Mouse (Mus musculus) liver, embryonic 16.5 days (tissue): ENCODE measurements around the gene Cavin1. TPM values are rescaled to one million over a fixed set of nuclear protein-coding genes. Genes with fewer than 3 reads are reported as not detected.

Experiments used
- ATAC-seq: fragments of 200-750 bp; cut with Nextera tagmentation; 2 replicates; pipeline ENCODE4 v1.8.0; 2017; ENCODE audit warnings: low read depth, mild to moderate bottlenecking, moderate number of reproducible peaks, moderate library complexity
- H3K27ac ChIP-seq: fragments of 300-500 bp; sonication (generic); 2 replicates; pipeline ENCODE4 v1.5.1; 2014; ENCODE audit warnings: mild to moderate bottlenecking, low read length
- H3K27me3 ChIP-seq: fragments of 300-500 bp; sonication (generic); 2 replicates; pipeline ENCODE4 v1.6.1; 2014; ENCODE audit warnings: low read depth, low read length, mixed read lengths; ENCODE audit not compliant: control insufficient read depth, insufficient read depth
- H3K36me3 ChIP-seq: fragments of 300-500 bp; sonication (generic); 2 replicates; pipeline ENCODE4 v1.6.1; 2014; ENCODE audit warnings: mild to moderate bottlenecking; ENCODE audit not compliant: control insufficient read depth, insufficient read depth
- H3K4me1 ChIP-seq: fragments of 300-500 bp; sonication (generic); 2 replicates; pipeline ENCODE4 v1.6.1; 2014; ENCODE audit warnings: low read depth, low read length, mixed read lengths; ENCODE audit not compliant: control insufficient read depth
- H3K4me2 ChIP-seq: fragments of 300-500 bp; sonication (generic); 2 replicates; pipeline ENCODE4 v1.6.1; 2014; ENCODE audit warnings: low read depth, low read length, mixed read lengths
- H3K4me3 ChIP-seq: fragments of 300-500 bp; sonication (generic); 2 replicates; pipeline ENCODE4 v1.5.1; 2014; ENCODE audit warnings: low read depth, mild to moderate bottlenecking, low read length
- H3K9ac ChIP-seq: fragments of 300-500 bp; sonication (generic); 2 replicates; pipeline ENCODE4 v1.6.1; 2014; ENCODE audit warnings: low read depth, low read length
- H3K9me3 ChIP-seq: fragments of 300-500 bp; sonication (generic); replicated peaks from 2 replicates; pipeline ENCODE4 v1.6.1; 2016; ENCODE audit warnings: low read length; ENCODE audit not compliant: control insufficient read depth
- WGBS: fragments of 180-500 bp; shearing (Covaris S2); extraction: QIAGEN DNeasy Blood & Tissue Kit; methylation state at CpG from one replicate; pipeline ENCODE4 v1.1.7; 2014; ENCODE audit not compliant: insufficient replicate concordance; 5-methylcytosine and 5-hydroxymethylcytosine counted together
- polyA plus RNA-seq: library from polyadenylated mRNA; unstranded; fragments of >200 nt; fragmentation: Nextera tagmentation; extraction: Ambion mirVana; gene quantifications from 2 replicates; pipeline ENCODE4 v1.2.1, GENCODE M21; 2015

Gene Cavin1
- polyA plus RNA-seq, 1 experiment from 2014 or later, result 29.7 TPM

DNA sequence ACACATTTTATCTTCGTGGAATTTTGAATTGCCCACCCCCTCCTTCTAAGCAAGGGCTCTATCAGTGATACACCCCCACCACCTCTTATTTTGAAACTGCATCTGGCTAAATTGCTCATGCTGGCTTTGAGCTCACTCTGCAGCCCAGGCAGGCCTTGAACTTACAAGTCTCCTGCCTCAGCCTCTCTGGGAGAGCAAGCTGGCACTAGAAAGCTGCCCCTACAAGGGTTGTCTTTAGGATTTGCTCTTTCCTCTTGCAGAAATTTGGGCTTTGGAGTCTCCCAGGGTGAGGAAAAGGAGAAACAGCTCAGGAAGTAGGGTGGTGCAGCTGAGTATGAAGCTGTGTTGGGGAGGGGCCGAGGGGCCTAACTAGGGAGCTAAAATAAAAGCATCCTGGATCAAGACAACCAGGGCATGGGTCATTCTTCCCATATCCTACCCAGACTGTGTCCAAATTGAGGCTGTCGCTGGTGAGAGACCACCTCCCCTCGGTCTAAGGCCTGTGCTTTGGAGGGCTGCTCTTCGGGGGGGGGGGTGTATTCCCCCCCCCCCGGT lies 12.7 kb downstream of the Cavin1 start:
- H3K4me3 ChIP-seq, result no peak overlapping the region
- no peak overlapping the region for H3K4me2 ChIP-seq
- no peaks in the 10 kb centered on the region for H3K9me3 ChIP-seq
- H3K9ac ChIP-seq, result no peak overlapping the region
- 40% methylated on average over 6 of the region's 6 CpGs for WGBS
- peaks cover 4% of the 10 kb centered on the region for H3K27me3 ChIP-seq
- no peaks in the 10 kb centered on the region for H3K36me3 ChIP-seq
- H3K4me1 ChIP-seq, result peaks cover 7% of the 10 kb centered on the region; the same call in 1 of the 2 replicates
- ATAC-seq, result no peak
- no peak overlapping the region for H3K27ac ChIP-seq

DNA sequence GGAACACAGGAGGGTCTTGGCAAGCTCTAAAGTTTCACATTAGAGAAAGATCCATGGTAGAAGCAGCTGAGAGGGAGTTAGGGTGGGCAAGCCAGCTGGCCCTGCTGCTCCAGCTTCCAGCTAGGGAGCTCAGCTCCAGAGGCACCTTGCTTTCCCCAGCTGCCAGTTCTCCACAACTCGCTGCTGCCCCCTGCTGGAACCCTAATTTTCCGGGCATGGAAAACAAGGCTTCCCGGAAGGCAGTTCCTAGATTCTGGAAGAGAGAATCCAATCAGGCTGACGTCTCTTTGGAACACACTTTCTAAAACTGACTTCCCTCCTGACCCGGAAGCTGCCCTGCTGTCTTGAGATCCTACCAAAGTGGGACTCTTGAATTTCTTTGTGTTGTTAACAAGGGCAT lies 13.4 kb downstream of the Cavin1 start:
- no peaks in the 10 kb centered on the region for H3K36me3 ChIP-seq
- H3K27ac ChIP-seq, result no peak overlapping the region
- ATAC-seq, result no peak
- WGBS, result 3% methylated on average over 5 of the region's 5 CpGs
- no peak overlapping the region for H3K4me3 ChIP-seq
- peaks cover 7% of the 10 kb centered on the region; the same call in 1 of the 2 replicates for H3K4me1 ChIP-seq
- no peak overlapping the region for H3K4me2 ChIP-seq
- H3K27me3 ChIP-seq, result peaks cover 4% of the 10 kb centered on the region
- H3K9me3 ChIP-seq, result no peaks in the 10 kb centered on the region
- H3K9ac ChIP-seq, result no peak overlapping the region

DNA sequence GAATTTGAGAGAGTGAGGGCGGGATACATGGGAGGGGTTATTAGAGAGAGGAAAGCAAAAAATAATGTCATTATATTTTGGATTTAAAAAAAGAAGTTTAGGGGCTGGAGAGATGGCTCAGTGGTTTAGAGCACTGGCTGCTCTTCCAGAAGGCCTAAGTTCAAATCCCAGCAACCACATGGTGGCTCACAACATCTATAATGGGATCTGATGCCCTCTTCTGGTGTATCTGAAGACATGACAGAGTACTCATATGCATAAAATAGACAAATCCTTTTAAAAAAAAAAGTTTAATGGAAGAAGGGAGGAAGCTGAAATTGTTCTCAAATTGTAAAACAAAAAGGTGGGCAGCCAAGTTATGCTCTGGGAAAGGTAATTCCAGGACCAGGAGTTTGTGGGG lies 21.1 kb downstream of the Cavin1 start:
- Histone ChIP-seq H3K9ac (no peak overlapping the region), H3K36me3 (no peaks in the 10 kb centered on the region), H3K4me3 (no peak overlapping the region), H3K27ac (no peak overlapping the region), H3K4me2 (no peak overlapping the region), H3K4me1 (peaks cover 9% of the 10 kb centered on the region), H3K27me3 (no peaks in the 10 kb centered on the region), H3K9me3 (no peaks in the 10 kb centered on the region)
- WGBS, result 83% methylated on average over 1 of the region's 1 CpGs
- no peak for ATAC-seq

DNA sequence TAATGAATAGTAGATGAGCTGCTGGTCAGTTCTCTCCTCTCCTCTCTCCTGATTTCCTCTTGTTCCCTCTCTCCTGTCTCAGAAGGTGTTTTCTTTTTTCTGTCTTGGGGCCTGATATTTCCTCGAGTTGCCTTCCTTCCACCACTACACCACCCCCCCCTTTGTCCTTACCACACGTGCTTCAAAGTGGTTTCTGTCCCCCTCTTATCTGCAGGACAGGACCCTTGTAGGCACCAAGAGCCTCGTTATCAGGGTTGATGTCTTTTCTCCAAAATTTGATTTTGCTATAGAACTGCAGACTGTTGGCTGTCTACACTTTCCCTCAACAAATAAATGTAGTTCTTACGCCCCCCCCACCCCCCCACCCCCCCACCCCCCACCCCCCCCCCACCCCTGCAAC lies 22.4 kb downstream of the Cavin1 start:
- Histone ChIP-seq H3K9ac (no peak overlapping the region), H3K9me3 (no peaks in the 10 kb centered on the region), H3K27ac (no peak overlapping the region), H3K4me2 (no peak overlapping the region), H3K27me3 (no peaks in the 10 kb centered on the region), H3K36me3 (no peaks in the 10 kb centered on the region), H3K4me3 (no peak overlapping the region), H3K4me1 (peaks cover 9% of the 10 kb centered on the region)
- WGBS, result 14% methylated on average over 4 of the region's 4 CpGs
- ATAC-seq, result no peak

DNA sequence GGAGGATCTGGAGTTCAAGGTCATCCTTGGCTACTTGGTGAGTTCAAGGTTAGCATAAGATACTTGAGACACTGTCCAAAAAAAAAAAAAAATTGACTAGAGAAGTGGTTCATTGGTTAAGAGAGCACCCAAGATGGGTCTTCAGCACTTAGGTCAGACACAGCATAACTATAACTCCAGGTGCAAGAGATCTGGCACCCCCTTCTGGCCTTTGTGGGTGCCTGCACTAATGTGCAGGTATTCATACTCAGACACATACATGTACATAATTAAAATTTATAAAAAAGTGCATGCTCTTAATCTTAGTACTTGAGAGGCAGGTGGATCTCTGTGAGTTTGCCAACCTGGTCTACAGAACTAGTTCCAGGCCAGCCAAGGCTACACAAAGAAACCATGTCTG lies 23.1 kb downstream of the Cavin1 start:
- ATAC-seq, result no peak

DNA sequence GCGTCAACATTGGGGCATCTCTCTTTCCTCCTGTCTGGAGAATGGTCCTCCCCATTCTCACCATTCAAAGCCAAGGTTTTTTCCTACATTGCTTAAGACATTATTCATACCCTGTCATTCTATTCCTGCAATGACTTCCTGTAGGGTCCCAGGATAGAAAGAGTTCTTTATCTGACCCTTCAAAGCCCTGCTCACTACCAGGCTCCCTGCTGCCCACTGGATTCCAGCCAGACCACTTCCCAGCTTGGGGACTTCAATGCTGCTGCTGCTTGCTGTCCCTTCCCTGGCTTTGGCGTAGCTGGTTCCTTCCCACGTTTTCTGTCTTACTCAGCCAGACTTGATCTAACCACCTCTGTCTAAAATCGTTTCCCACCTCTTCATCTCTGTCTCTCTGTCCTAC lies 23.8 kb downstream of the Cavin1 start:
- Histone ChIP-seq H3K9me3 (no peaks in the 10 kb centered on the region), H3K27me3 (no peaks in the 10 kb centered on the region), H3K9ac (no peak overlapping the region), H3K4me1 (peaks cover 4% of the 10 kb centered on the region), H3K4me2 (no peak overlapping the region), H3K36me3 (no peaks in the 10 kb centered on the region), H3K27ac (no peak overlapping the region), H3K4me3 (no peak overlapping the region)
- no peak for ATAC-seq
- WGBS, result 46% methylated on average over 4 of the region's 4 CpGs

More for the DNA sequence above, 23.1 kb downstream of the Cavin1 start:
- H3K4me2 ChIP-seq, result no peak overlapping the region
- no peaks in the 10 kb centered on the region for H3K27me3 ChIP-seq
- H3K4me3 ChIP-seq, result no peak overlapping the region
- H3K9me3 ChIP-seq, result no peaks in the 10 kb centered on the region
- H3K4me1 ChIP-seq, result peaks cover 9% of the 10 kb centered on the region
- H3K36me3 ChIP-seq, result no peaks in the 10 kb centered on the region
- H3K9ac ChIP-seq, result no peak overlapping the region
- H3K27ac ChIP-seq, result no peak overlapping the region

DNA sequence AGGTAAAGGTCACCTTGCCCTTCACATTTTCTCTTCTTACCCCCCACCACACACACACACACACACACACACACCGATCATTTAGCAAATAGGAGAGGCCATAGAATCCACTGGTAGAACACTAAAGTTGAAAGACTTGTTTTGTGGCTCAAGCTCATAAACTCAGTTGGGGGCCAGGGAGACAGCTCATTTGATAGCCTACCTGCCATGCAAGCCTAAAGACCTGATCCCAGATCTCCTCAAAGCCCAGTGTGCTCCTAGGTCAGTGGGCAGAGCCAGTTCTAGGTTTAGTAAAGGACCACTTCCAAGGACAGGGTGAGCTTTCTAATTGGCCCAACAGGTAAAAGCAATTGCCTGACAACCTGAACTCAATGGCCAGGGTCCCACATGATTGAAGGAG lies 28.3 kb downstream of the Cavin1 start:
- Histone ChIP-seq H3K9me3 (no peaks in the 10 kb centered on the region), H3K9ac (no peak overlapping the region), H3K27me3 (no peaks in the 10 kb centered on the region), H3K27ac (no peak overlapping the region), H3K4me3 (no peak overlapping the region), H3K4me1 (peaks cover 16% of the 10 kb centered on the region), H3K36me3 (no peaks in the 10 kb centered on the region), H3K4me2 (no peak overlapping the region)
- ATAC-seq, result no peak
- 73% methylated on average over 1 of the region's 1 CpGs for WGBS

DNA sequence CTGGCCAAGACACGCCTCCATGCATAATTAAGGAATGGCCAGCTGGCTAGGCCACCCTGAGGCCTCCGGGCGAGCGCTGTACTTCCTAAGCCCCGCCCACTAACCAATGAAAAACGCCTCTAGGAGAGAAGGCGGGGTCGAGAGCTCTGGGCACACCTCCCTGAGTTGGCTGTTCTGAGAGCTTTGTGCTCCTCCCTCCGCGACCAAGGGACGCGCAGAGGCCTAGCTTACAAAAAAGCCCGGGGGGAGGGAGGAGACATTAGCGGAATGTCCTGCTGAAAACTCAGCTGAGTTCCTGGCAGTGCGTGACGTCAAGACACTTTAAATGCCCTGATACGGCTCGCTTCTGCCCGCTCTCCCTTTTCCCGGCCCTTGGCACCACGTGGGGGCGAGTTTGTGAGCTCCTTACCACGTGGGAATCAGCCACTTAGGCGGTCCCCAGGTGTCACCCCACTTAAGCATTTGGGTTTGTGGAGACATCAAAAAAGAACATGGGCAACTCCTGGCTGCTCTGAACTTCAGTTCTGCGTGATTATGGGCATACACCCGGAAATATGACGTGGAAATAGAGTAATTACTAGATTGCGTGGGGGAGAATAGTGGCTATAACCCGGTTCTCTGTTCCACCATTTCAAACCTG lies 31.1 kb downstream of the Cavin1 start, which contains the start of gene Stat3:
Gene Stat3, minus strand, starts transcription at position 29 of the 640 bp plus-strand sequence.
- H3K36me3 ChIP-seq, result no peaks in the 10 kb centered on the region
- H3K27me3 ChIP-seq, result no peaks in the 10 kb centered on the region
- no peaks in the 10 kb centered on the region for H3K9me3 ChIP-seq
- ATAC-seq, result peak; percentile 97
- H3K4me3 ChIP-seq, result peak within 1 kb of the TSS; percentile 95
- peaks cover 41% of the 10 kb centered on the region for H3K4me1 ChIP-seq
- H3K4me2 ChIP-seq, result peak within 1 kb of the TSS; percentile 94
- H3K9ac ChIP-seq, result peak within 1 kb of the TSS; percentile 98
- peak within 1 kb of the TSS; percentile 94 for H3K27ac ChIP-seq
- under 1% methylated on average over 29 of the region's 29 CpGs for WGBS

DNA sequence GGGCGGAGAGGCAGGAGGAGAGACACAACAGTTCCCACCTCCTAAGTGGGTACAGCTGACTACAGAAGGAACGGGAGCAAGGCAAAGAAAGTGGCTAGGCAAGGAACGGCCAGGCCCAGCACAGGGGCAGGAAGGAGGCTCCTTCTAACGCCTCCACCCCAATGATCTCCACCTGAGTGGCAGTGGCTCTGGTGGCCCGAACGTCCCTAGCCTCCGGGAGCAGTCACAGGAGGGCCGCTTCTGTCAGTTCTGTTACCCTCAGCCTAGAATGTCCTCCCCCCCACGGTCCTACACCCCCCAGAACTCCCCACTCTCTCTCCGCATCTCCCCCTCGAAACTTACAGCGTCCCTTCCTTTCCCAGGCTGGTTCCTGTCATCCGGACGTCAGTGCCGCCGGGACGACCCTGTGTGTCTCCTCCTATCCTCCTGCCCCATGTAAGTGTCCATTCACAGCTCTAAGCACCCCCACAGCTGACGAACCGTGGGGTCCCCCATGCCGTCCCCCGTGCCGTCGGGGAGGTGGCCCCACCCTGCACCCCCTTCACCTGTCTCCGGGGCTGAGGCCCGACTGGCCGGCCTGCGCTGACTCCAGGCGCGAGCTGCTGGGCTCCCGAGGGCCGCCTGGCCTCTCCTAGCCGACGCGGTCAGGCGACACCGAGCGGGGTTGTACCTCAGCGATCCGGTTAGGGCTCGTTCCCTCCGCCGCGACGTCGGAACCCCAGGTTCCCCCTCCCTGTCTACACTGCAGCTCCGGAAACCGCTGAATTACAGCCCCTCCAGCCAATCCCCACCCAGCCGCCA lies 31.8 kb downstream of the Cavin1 start:
- Histone ChIP-seq H3K4me3 (peak overlapping the region; percentile 95), H3K27ac (peak overlapping the region; percentile 94), H3K4me2 (peak overlapping the region; percentile 94), H3K27me3 (no peaks in the 10 kb centered on the region), H3K9me3 (no peaks in the 10 kb centered on the region), H3K9ac (peak overlapping the region; percentile 98), H3K4me1 (peaks cover 45% of the 10 kb centered on the region), H3K36me3 (no peaks in the 10 kb centered on the region)
- ATAC-seq, result no peak
- under 1% methylated on average over 46 of the region's 48 CpGs for WGBS
